Mouse (Mus musculus): Measurements from ENCODE around the gene Creb1.

The Creb1 gene

GRCm38 (mm10) chr1:64532589-64533470, at the start of gene Creb1:
TSS of gene Creb1 (plus strand) at chr1:64532645.
- in situ Hi-C loops (cut with MboI; ENCODE audit: unreplicated experiment in 2 of 2): loop anchor here (5.0 to 25.0 kb wide), 4 partner anchors 81 to 446 kb away; partner anchors contain the start of gene Klf7 (in 1 of the 2)

GRCm38 (mm10) chr1:64488521-64489029, 43.9 kb upstream of the Creb1 start:
- in situ Hi-C loops (cut with MboI; ENCODE audit: unreplicated experiment in 2 of 2): no loop called here

GRCm38 (mm10) chr1:64496803-64497202, 35.6 kb upstream of the Creb1 start:
- in situ Hi-C loops (cut with MboI; ENCODE audit: unreplicated experiment in 2 of 2): no loop called here

- in situ Hi-C loops (cut with MboI; ENCODE audit: unreplicated experiment in 2 of 2): no loop called here
Measured at GRCm38 (mm10) chr1:64501382-64502140, 30.9 kb upstream of the Creb1 start.

GRCm38 (mm10) chr1:64508479-64509096, 23.9 kb upstream of the Creb1 start:
- in situ Hi-C loops (cut with MboI; ENCODE audit: unreplicated experiment in 2 of 2): no loop called here

GRCm38 (mm10) chr1:64509678-64510077, 22.8 kb upstream of the Creb1 start:
- in situ Hi-C loops (cut with MboI; ENCODE audit: unreplicated experiment in 2 of 2): no loop called here

GRCm38 (mm10) chr1:64514184-64514583, 18.3 kb upstream of the Creb1 start:
- in situ Hi-C loops (cut with MboI; ENCODE audit: unreplicated experiment in 2 of 2): no loop called here

GRCm38 (mm10) chr1:64516593-64516992, 15.9 kb upstream of the Creb1 start:
- in situ Hi-C loops (cut with MboI; ENCODE audit: unreplicated experiment in 2 of 2): no loop called here

GRCm38 (mm10) chr1:64518480-64518879, 14.0 kb upstream of the Creb1 start:
- in situ Hi-C loops (cut with MboI; ENCODE audit: unreplicated experiment in 2 of 2): no loop called here

- in situ Hi-C loops (cut with MboI; ENCODE audit: unreplicated experiment in 2 of 2): no loop called here
Measured at GRCm38 (mm10) chr1:64519345-64519744, 13.1 kb upstream of the Creb1 start.

- in situ Hi-C loops (cut with MboI; ENCODE audit: unreplicated experiment in 2 of 2): no loop called here
Measured at GRCm38 (mm10) chr1:64519901-64520300, 12.5 kb upstream of the Creb1 start.

- in situ Hi-C loops (cut with MboI; ENCODE audit: unreplicated experiment in 2 of 2): no loop called here
Measured at GRCm38 (mm10) chr1:64521734-64522133, 10.7 kb upstream of the Creb1 start.

GRCm38 (mm10) chr1:64522637-64523036, 9.8 kb upstream of the Creb1 start:
- in situ Hi-C loops (cut with MboI; ENCODE audit: unreplicated experiment in 2 of 2): no loop called here

- in situ Hi-C loops (cut with MboI; ENCODE audit: unreplicated experiment in 2 of 2): no loop called here
Measured at GRCm38 (mm10) chr1:64523117-64523516, 9.3 kb upstream of the Creb1 start.

- in situ Hi-C loops (cut with MboI; ENCODE audit: unreplicated experiment in 2 of 2): loop anchor here in 1 of 2 experiments (25.0 kb wide), 1 partner anchor 412 kb away; the partner anchor contains the start of gene Klf7
Measured at GRCm38 (mm10) chr1:64524661-64525060, 7.8 kb upstream of the Creb1 start.

- in situ Hi-C loops (cut with MboI; ENCODE audit: unreplicated experiment in 2 of 2): loop anchor here in 1 of 2 experiments (25.0 kb wide), 1 partner anchor 415 kb away; the partner anchor contains the start of gene Klf7
Measured at GRCm38 (mm10) chr1:64527626-64528025, 4.8 kb upstream of the Creb1 start.

GRCm38 (mm10) chr1:64529781-64530315, 2.6 kb upstream of the Creb1 start:
- in situ Hi-C loops (cut with MboI; ENCODE audit: unreplicated experiment in 2 of 2): loop anchor here (5.0 to 25.0 kb wide), 4 partner anchors 78 to 443 kb away; partner anchors contain the start of gene Klf7 (in 1 of the 2)

GRCm38 (mm10) chr1:64531548-64531947, 897 bp upstream of the Creb1 start:
- in situ Hi-C loops (cut with MboI; ENCODE audit: unreplicated experiment in 2 of 2): loop anchor here (5.0 to 25.0 kb wide), 4 partner anchors 79 to 444 kb away; partner anchors contain the start of gene Klf7 (in 1 of the 2)

GRCm38 (mm10) chr1:64532067-64532523, 350 bp upstream of the Creb1 start:
- in situ Hi-C loops (cut with MboI; ENCODE audit: unreplicated experiment in 2 of 2): loop anchor here (5.0 to 25.0 kb wide), 4 partner anchors 80 to 445 kb away; partner anchors contain the start of gene Klf7 (in 1 of the 2)
